Mouse (Mus musculus): ENCODE measurements around the gene Sox5. TPM values are rescaled to one million over a fixed set of nuclear protein-coding genes. Genes with fewer than 3 reads are reported as not detected.
"Not testable (repeated sequence)": the region's sequence is repeated elsewhere in the genome, so short reads cannot be mapped to it uniquely, and the experiment has no call there.

The Sox5 gene
- total and polyA plus RNA-seq, 2 experiments from 2014 or later = 2.1 to 3.2 TPM

DNA sequence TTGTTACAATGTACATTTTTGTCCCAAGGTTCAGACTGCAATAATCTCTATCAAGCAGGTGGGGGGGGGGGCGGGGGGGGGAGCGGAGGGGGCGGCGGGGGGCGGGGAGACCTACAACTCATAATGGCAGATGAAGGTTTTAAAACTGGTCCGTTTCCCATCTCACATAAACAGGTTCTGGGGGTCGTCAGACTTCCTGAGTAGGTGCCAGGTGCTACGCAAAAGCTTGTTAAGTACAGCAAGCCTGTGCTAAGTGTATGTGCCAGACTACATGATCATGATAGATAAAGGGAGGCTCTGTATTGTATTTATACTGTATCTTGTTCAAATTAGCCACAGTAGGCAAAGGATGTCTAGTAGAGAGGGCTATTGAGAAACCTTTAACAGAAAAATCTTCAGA is 498.6 kb downstream of the Sox5 start:
- TF ChIP-seq CTCF (IDR thresholded peaks at IDR 0.05; ENCODE audit: low read depth) = no peak
- no peak for TF ChIP-seq EP300 (IDR thresholded peaks at IDR 0.05; ENCODE audit: low read depth)
- WGBS = 57% methylated on average over 8 of the region's 8 CpGs
- ATAC-seq (ENCODE audit: insufficient read depth, low read depth) (no peak), DNase-seq (ENCODE audit: low spot score) (no peak)
- Histone ChIP-seq H3K27me3 (ENCODE audit: control insufficient read depth, insufficient read depth, low read length) (no peaks in the 10 kb centered on the region), H3K9ac (replicated peaks; ENCODE audit: low read depth, low read length) (no peak overlapping the region), H3K27ac (ENCODE audit: low read depth) (no peak overlapping the region), H3K4me3 (ENCODE audit: low read depth, low read length) (no peak overlapping the region), H3K9me3 (replicated peaks; ENCODE audit: control insufficient read depth, low read length) (no peaks in the 10 kb centered on the region), H3K4me2 (ENCODE audit: low read depth, low read length) (no peak overlapping the region), H3K36me3 (replicated peaks; ENCODE audit: control insufficient read depth, insufficient read depth, low read length) (no peaks in the 10 kb centered on the region), H3K4me1 (ENCODE audit: control insufficient read depth, insufficient read depth) (no peaks in the 10 kb centered on the region)

DNA sequence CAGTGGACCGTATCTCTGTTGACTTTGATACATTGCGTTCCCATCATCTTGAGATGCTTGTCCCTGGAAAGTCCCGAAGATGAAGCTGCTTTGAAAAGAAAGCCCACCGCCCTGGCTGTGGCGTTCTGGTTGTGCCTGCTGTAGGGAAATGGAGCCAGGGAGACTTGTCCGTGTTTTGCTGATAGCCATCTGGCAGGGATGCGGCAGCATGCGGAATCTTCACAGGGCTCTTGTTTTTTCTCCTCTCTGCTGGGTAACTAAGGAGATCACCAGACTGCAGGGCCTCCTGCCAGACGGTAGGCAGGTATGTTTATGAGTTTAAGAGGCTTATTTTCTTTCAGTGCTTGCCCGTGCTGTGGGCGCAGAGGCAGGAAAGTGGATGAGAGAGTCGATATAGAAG is 499.0 kb downstream of the Sox5 start:
- 75% methylated on average over 12 of the region's 12 CpGs for WGBS
- Histone ChIP-seq H3K9ac (replicated peaks; ENCODE audit: low read depth, low read length) (no peak overlapping the region), H3K27ac (ENCODE audit: low read depth) (no peak overlapping the region), H3K4me1 (ENCODE audit: control insufficient read depth, insufficient read depth) (no peaks in the 10 kb centered on the region), H3K27me3 (ENCODE audit: control insufficient read depth, insufficient read depth, low read length) (no peaks in the 10 kb centered on the region), H3K4me3 (ENCODE audit: low read depth, low read length) (no peak overlapping the region), H3K4me2 (ENCODE audit: low read depth, low read length) (no peak overlapping the region), H3K36me3 (replicated peaks; ENCODE audit: control insufficient read depth, insufficient read depth, low read length) (no peaks in the 10 kb centered on the region), H3K9me3 (replicated peaks; ENCODE audit: control insufficient read depth, low read length) (no peaks in the 10 kb centered on the region)
- ATAC-seq (ENCODE audit: insufficient read depth, low read depth) = no peak
- no peak for TF ChIP-seq EP300 (IDR thresholded peaks at IDR 0.05; ENCODE audit: low read depth)
- no peak for TF ChIP-seq CTCF (IDR thresholded peaks at IDR 0.05; ENCODE audit: low read depth)
- DNase-seq (ENCODE audit: low spot score) = no peak

- no peak overlapping the region for H3K4me3 ChIP-seq (ENCODE audit: low read depth, low read length)
- no peak for TF ChIP-seq EP300 (IDR thresholded peaks at IDR 0.05; ENCODE audit: low read depth)
- TF ChIP-seq CTCF (IDR thresholded peaks at IDR 0.05; ENCODE audit: low read depth) = no peak
- 87% methylated on average over 3 of the region's 3 CpGs for WGBS
- no peaks in the 10 kb centered on the region for H3K4me1 ChIP-seq (ENCODE audit: control insufficient read depth, insufficient read depth)
- DNase-seq (ENCODE audit: low spot score) (no peak), ATAC-seq (ENCODE audit: insufficient read depth, low read depth) (no peak)
- no peak overlapping the region for H3K4me2 ChIP-seq (ENCODE audit: low read depth, low read length)
- H3K27ac ChIP-seq (ENCODE audit: low read depth) = no peak overlapping the region
- H3K27me3 ChIP-seq (ENCODE audit: control insufficient read depth, insufficient read depth, low read length) = no peaks in the 10 kb centered on the region
- no peaks in the 10 kb centered on the region for H3K36me3 ChIP-seq (replicated peaks; ENCODE audit: control insufficient read depth, insufficient read depth, low read length)
- no peaks in the 10 kb centered on the region for H3K9me3 ChIP-seq (replicated peaks; ENCODE audit: control insufficient read depth, low read length)
- no peak overlapping the region for H3K9ac ChIP-seq (replicated peaks; ENCODE audit: low read depth, low read length)
Observed at GRCm38 (mm10) chr6:144281661-144282060, 500.1 kb downstream of the Sox5 start.

GRCm38 (mm10) chr6:144278505-144279053 is 503.2 kb downstream of the Sox5 start:
- TF ChIP-seq EP300 (IDR thresholded peaks at IDR 0.05; ENCODE audit: low read depth) (no peak), CTCF (IDR thresholded peaks at IDR 0.05; ENCODE audit: low read depth) (no peak)
- no peak overlapping the region for H3K4me3 ChIP-seq (ENCODE audit: low read depth, low read length)
- H3K9me3 ChIP-seq (replicated peaks; ENCODE audit: control insufficient read depth, low read length) = no peaks in the 10 kb centered on the region
- WGBS = 51% methylated on average over 13 of the region's 13 CpGs
- H3K27ac ChIP-seq (ENCODE audit: low read depth) = no peak overlapping the region
- no peak for ATAC-seq (ENCODE audit: insufficient read depth, low read depth)
- DNase-seq (ENCODE audit: low spot score) = no peak
- H3K36me3 ChIP-seq (replicated peaks; ENCODE audit: control insufficient read depth, insufficient read depth, low read length) = no peaks in the 10 kb centered on the region
- no peak overlapping the region for H3K4me2 ChIP-seq (ENCODE audit: low read depth, low read length)
- H3K4me1 ChIP-seq (ENCODE audit: control insufficient read depth, insufficient read depth) = no peaks in the 10 kb centered on the region
- H3K9ac ChIP-seq (replicated peaks; ENCODE audit: low read depth, low read length) = no peak overlapping the region
- H3K27me3 ChIP-seq (ENCODE audit: control insufficient read depth, insufficient read depth, low read length) = no peaks in the 10 kb centered on the region

DNA sequence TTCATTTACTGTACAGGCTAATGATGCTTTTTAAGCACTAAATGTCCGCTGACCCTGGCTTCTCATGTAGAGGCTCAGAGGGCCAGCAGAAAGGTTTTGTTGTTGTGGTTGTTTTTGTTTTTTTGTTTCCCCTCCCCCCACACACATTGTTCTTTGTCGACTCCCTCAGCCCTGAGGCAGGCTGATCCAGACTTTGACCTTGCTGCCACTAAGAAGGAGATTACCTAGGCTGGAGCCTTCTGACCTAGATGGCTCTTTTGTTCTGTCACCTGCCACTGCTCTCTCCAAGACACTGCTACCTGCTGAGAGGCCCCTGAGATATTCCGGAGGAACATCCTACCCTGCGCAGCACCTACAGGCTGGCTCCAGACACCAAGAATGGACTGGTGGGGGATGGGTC is 508.4 kb downstream of the Sox5 start:
- DNase-seq (ENCODE audit: low spot score); H3K27ac ChIP-seq (ENCODE audit: low read depth); H3K36me3 ChIP-seq (replicated peaks; ENCODE audit: control insufficient read depth, insufficient read depth, low read length); H3K4me3 ChIP-seq (ENCODE audit: low read depth, low read length); H3K4me1 ChIP-seq (ENCODE audit: control insufficient read depth, insufficient read depth); H3K27me3 ChIP-seq (ENCODE audit: control insufficient read depth, insufficient read depth, low read length); H3K9me3 ChIP-seq (replicated peaks; ENCODE audit: control insufficient read depth, low read length); H3K9ac ChIP-seq (replicated peaks; ENCODE audit: low read depth, low read length); ATAC-seq (ENCODE audit: insufficient read depth, low read depth); H3K4me2 ChIP-seq (ENCODE audit: low read depth, low read length): not testable (repeated sequence)
- 50% methylated on average over 4 of the region's 4 CpGs for WGBS

DNA sequence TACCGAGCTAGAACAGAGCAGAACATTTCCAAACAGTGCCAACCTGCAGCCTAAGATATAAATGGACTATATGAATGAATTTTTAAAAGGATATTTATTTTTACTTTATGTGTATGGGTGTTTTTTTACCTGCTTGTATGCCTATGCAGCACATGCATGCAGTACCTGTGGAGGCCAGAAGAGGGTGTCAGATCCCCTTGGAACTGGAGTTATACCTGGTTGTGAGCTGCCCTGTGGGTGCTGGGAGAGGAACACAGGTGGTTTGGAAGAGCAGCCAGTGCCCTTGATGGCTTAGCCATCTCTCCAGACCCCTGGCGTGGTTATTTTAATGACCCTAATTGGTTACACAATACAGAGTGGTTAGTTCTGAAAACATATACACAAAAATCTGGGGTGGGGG is 510.5 kb downstream of the Sox5 start:
- ATAC-seq (ENCODE audit: insufficient read depth, low read depth) = no peak
- Histone ChIP-seq H3K27ac (ENCODE audit: low read depth) (no peak overlapping the region), H3K9me3 (replicated peaks; ENCODE audit: control insufficient read depth, low read length) (no peaks in the 10 kb centered on the region), H3K4me2 (ENCODE audit: low read depth, low read length) (no peak overlapping the region), H3K4me3 (ENCODE audit: low read depth, low read length) (no peak overlapping the region), H3K27me3 (ENCODE audit: control insufficient read depth, insufficient read depth, low read length) (no peaks in the 10 kb centered on the region), H3K36me3 (replicated peaks; ENCODE audit: control insufficient read depth, insufficient read depth, low read length) (no peaks in the 10 kb centered on the region), H3K9ac (replicated peaks; ENCODE audit: low read depth, low read length) (no peak overlapping the region), H3K4me1 (ENCODE audit: control insufficient read depth, insufficient read depth) (no peaks in the 10 kb centered on the region)
- 81% methylated on average over 2 of the region's 2 CpGs for WGBS
- DNase-seq (ENCODE audit: low spot score) = no peak
- no peak for TF ChIP-seq EP300 (IDR thresholded peaks at IDR 0.05; ENCODE audit: low read depth)
- TF ChIP-seq CTCF (IDR thresholded peaks at IDR 0.05; ENCODE audit: low read depth) = peak; percentile 14; the same call in 1 of the 2 replicates

Data from heart, postnatal 0 days (tissue).